Mouse (Mus musculus) natural killer cell, adult 2 months (primary cell): ENCODE measurements at regions not wholly inside any gene's neighbourhood (a gene's known extent, or its start where the extent isn't known, plus 50 kb on each side); places are given as distances from the start of the nearest gene placed in this dataset.
"Not testable (repeated sequence)": the region's sequence is repeated elsewhere in the genome, so short reads cannot be mapped to it uniquely, and the experiment has no call there.

Source experiments
- DNase-seq, 2 experiments: peaks; one replicate each; pipeline ENCODE4 v3.0.0; 2022; ENCODE audit warnings: low spot score in 2 of 2

DNA sequence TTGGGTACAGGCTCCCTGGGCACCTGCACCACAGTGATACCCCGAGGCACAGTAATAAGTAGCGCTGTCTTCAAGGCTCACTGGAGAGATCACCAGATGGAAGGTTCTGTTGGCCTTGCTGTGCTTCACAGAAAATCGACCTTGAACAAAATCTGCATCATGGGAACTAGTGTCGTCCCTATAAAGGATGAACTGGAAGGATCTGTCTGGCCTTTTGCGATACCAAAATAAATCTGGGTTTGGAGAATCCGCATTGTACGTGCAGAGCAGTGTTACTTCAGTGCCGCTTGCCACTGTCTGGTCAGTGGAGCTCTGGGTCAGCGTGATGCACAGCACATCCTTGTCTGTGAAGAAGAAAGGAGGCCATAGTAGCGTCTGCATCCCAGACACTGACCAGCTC, 105.3 kb downstream of the Dad1 start:
- DNase-seq: no peak

GRCm38 (mm10) chr14:54148121-54148520, 105.8 kb downstream of the Dad1 start:
- DNase-seq: no peak

DNA sequence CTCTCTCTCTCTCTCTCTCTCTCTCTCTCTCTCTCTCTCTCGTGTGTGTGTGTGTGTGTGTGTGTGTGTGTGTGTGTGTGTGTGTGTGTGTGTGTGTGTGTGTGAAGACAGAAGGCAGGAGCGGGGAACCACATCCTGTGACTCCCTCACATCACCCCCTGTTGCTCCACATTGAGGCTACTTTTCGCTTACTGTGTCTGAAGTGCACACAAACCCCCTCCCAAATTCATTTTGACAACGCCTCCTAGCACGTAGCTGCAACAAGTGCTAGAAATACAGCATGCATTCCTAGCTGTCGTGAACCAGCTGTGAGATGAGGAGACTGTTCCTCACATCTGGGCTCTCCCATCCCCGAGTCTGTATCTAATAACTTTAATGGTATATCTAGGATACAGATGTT, 106.4 kb downstream of the Dad1 start:
- DNase-seq: peak; percentile 50 to 69

GRCm38 (mm10) chr14:54145743-54146741, 107.9 kb downstream of the Dad1 start:
- DNase-seq: peak; percentile 61 to 79

GRCm38 (mm10) chr14:54143828-54144227, 110.1 kb downstream of the Dad1 start:
- no peak for DNase-seq

GRCm38 (mm10) chr14:54138288-54138687, 115.6 kb downstream of the Dad1 start:
- DNase-seq: peak in 1 of 2 experiments; percentile 48

GRCm38 (mm10) chr14:54136538-54136937, 117.4 kb downstream of the Dad1 start:
- no peak for DNase-seq

- no peak for DNase-seq
Observed at GRCm38 (mm10) chr14:54128334-54128733, 125.6 kb downstream of the Dad1 start.

- DNase-seq: no peak
Observed at GRCm38 (mm10) chr14:54125510-54125909, 128.4 kb downstream of the Dad1 start.

- peak; percentile 43 to 57 for DNase-seq
Observed at GRCm38 (mm10) chr14:54121973-54122372, 131.9 kb downstream of the Dad1 start.

GRCm38 (mm10) chr14:54121340-54121739, 132.6 kb downstream of the Dad1 start:
- DNase-seq: no peak

DNA sequence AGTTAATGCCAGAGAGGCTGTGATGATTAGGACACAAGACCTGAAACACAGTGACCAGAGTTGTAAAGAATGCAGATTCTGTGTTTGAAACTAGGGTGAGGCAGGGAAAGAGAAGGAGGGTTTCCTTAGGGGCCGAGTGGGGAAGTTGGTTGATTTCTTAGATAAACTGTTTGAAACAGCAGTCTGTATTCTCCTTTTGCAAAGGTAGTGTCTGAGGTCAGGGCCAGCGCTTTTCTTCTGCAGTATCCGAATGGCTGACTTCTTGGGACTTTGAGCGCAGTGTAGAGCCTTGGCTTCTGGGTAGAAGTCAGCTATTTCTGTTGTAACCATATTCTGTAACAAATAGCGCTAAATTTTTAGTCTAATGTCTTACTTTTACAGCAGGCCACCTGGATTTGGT, 133.7 kb downstream of the Dad1 start:
- no peak for DNase-seq

- DNase-seq: not testable (repeated sequence)
Observed at GRCm38 (mm10) chr14:54117607-54118006, 136.3 kb downstream of the Dad1 start.

- no peak for DNase-seq
Observed at GRCm38 (mm10) chr14:54113216-54113615, 140.7 kb downstream of the Dad1 start.

DNA sequence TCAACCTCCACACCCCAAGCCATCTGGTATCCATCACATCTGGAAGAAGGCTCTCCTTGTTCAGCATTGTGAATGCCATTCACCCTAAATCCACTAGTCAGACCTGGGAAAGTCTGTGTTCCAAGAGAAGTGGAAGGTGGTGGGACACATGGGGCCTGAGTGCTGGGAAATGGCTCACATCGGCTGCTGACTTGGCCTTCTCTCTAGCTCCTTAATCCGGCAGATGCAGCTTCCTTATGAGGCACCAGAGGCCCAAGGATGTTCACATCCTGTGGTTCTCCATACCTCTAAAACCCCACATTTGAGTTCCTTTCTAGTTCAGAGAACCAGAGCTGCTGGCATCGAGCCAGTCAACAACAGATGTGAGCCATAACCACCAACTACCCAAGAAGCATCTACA, 142.9 kb downstream of the Dad1 start:
- no peak for DNase-seq

- no peak for DNase-seq
Observed at GRCm38 (mm10) chr14:54109129-54109528, 144.8 kb downstream of the Dad1 start.

DNA sequence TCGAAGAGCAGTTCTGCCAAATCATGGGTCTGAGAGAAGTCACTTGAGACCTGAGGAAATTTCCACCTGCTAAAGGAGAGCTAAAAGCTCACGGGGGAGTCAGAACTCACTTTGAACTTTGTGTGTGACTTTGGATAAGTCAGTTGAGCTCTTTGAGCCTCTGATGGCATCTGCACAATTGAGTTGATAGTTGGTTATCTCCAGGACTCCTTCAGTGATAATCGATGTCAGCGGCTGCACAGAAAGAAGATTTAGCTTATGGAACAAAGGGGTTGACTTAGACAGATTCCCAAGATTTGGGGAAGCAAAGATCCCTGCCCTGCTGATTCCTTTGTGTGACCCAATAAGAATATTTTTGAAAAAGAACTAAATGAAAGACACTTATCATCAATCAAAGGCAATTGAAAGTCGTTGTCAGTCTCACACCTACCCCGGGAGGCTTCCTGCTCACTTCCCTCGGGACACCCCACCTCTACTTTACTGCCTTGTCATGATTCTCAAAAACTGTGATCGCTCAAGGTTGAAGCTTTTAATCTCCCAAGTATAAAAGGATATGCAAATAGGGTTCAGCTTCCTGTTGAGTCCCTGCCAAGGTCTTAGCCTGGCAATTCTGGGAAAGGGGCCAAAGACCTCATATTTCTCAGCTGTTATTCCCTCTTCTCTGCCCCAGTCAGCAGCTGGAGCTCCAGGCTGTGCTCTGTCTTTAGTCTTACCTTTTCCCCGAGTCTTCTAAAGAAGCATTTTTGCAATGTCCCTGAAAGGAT, 145.4 kb downstream of the Dad1 start:
- no peak for DNase-seq

- no peak for DNase-seq
Observed at GRCm38 (mm10) chr14:54107204-54107796, 146.6 kb downstream of the Dad1 start.

DNA sequence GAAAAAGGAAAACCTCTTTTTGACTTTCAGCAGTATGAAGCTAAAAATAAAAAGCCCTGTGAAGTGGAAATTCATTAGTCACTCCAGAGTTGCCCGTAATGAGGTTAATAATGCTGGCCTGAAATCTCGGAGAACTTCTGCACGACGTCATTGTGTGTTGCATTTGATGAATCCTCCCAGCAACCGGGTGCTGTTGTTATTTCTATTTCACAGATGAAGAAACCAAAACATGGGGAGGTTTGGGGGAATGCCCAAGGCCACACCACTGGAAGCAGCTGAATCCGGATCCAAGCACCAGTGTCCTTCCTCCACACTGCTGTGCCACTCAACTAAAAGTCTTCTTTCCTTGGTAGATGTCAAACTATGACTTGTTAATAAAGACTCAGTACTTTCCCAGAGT, 149.7 kb downstream of the Dad1 start:
- no peak for DNase-seq

- DNase-seq: no peak
Observed at GRCm38 (mm10) chr14:54103541-54103940, 150.4 kb downstream of the Dad1 start.

GRCm38 (mm10) chr14:54103115-54103514, 150.8 kb downstream of the Dad1 start:
- no peak for DNase-seq

GRCm38 (mm10) chr14:54101775-54102174, 152.1 kb downstream of the Dad1 start:
- DNase-seq: no peak
